Mouse (Mus musculus): ENCODE data around the gene Ell2. TPM values are rescaled to one million over a fixed set of nuclear protein-coding genes. Genes with fewer than 3 reads are reported as not detected.

Ell2 gene
- polyA plus RNA-seq (2016; fragmentation: Nextera tagmentation; extraction: Ambion mirVana) = 7.4 and 9.6 TPM in 2 replicates

GRCm38 (mm10) chr13:75706457-75706856 lies at the start of gene Ell2:
TSS of gene Ell2 (plus strand) at chr13:75706757.
- H3K4me1 ChIP-seq (replicated peaks) = peaks cover 10% of the 10 kb centered on the region
- H3K4me2 ChIP-seq = peak within 1 kb of the TSS; percentile 72
- 94% methylated on average over 1 of the region's 1 CpGs for WGBS
- no peaks in the 10 kb centered on the region for H3K36me3 ChIP-seq
- H3K4me3 ChIP-seq (replicated peaks) = peak within 1 kb of the TSS; percentile 80
- H3K27ac ChIP-seq = peak within 1 kb of the TSS; percentile 80
- ATAC-seq (ENCODE audit: insufficient number of reproducible peaks, insufficient read depth, low FRiP score, low TSS enrichment, low read depth) = no peak
- H3K9me3 ChIP-seq = no peaks in the 10 kb centered on the region
- peaks cover 10% of the 10 kb centered on the region for H3K27me3 ChIP-seq
- H3K9ac ChIP-seq (replicated peaks) = peak within 1 kb of the TSS; percentile 83

- 40% methylated on average over 3 of the region's 3 CpGs for WGBS
Observed at GRCm38 (mm10) chr13:75685438-75685837, 21.1 kb upstream of the Ell2 start.

GRCm38 (mm10) chr13:75686995-75687394 lies 19.6 kb upstream of the Ell2 start:
- Histone ChIP-seq H3K27me3 (no peaks in the 10 kb centered on the region), H3K9me3 (no peaks in the 10 kb centered on the region)
- WGBS = 66% methylated on average over 4 of the region's 4 CpGs

More at GRCm38 (mm10) chr13:75685438-75685837, 21.1 kb upstream of the Ell2 start:
- Histone ChIP-seq H3K9me3 (no peaks in the 10 kb centered on the region), H3K4me1 (replicated peaks) (no peaks in the 10 kb centered on the region; the same call in 1 of the 2 replicates), H3K9ac (replicated peaks) (no peak overlapping the region), H3K36me3 (no peaks in the 10 kb centered on the region), H3K27me3 (no peaks in the 10 kb centered on the region), H3K27ac (no peak overlapping the region), H3K4me2 (no peak overlapping the region), H3K4me3 (replicated peaks) (no peak overlapping the region)
- ATAC-seq (ENCODE audit: insufficient number of reproducible peaks, insufficient read depth, low FRiP score, low TSS enrichment, low read depth) = no peak

GRCm38 (mm10) chr13:75691625-75692024 lies 14.9 kb upstream of the Ell2 start:
- Histone ChIP-seq H3K36me3 (no peaks in the 10 kb centered on the region), H3K4me1 (replicated peaks) (no peaks in the 10 kb centered on the region), H3K27me3 (no peaks in the 10 kb centered on the region), H3K4me3 (replicated peaks) (no peak overlapping the region), H3K4me2 (no peak overlapping the region), H3K9me3 (no peaks in the 10 kb centered on the region), H3K27ac (no peak overlapping the region), H3K9ac (replicated peaks) (no peak overlapping the region)
- ATAC-seq (ENCODE audit: insufficient number of reproducible peaks, insufficient read depth, low FRiP score, low TSS enrichment, low read depth) = no peak

More at GRCm38 (mm10) chr13:75686995-75687394, 19.6 kb upstream of the Ell2 start:
- H3K4me2 ChIP-seq = no peak overlapping the region
- H3K36me3 ChIP-seq = no peaks in the 10 kb centered on the region
- no peak for ATAC-seq (ENCODE audit: insufficient number of reproducible peaks, insufficient read depth, low FRiP score, low TSS enrichment, low read depth)
- H3K27ac ChIP-seq = no peak overlapping the region
- H3K4me3 ChIP-seq (replicated peaks) = no peak overlapping the region
- no peak overlapping the region for H3K9ac ChIP-seq (replicated peaks)
- no peaks in the 10 kb centered on the region; the same call in 1 of the 2 replicates for H3K4me1 ChIP-seq (replicated peaks)

- Histone ChIP-seq H3K9ac (replicated peaks) (no peak overlapping the region), H3K4me3 (replicated peaks) (no peak overlapping the region), H3K27me3 (no peaks in the 10 kb centered on the region), H3K4me2 (no peak overlapping the region), H3K27ac (no peak overlapping the region), H3K9me3 (no peaks in the 10 kb centered on the region), H3K4me1 (replicated peaks) (no peaks in the 10 kb centered on the region), H3K36me3 (no peaks in the 10 kb centered on the region)
- ATAC-seq (ENCODE audit: insufficient number of reproducible peaks, insufficient read depth, low FRiP score, low TSS enrichment, low read depth) = no peak
Observed at GRCm38 (mm10) chr13:75693081-75693480, 13.5 kb upstream of the Ell2 start.

GRCm38 (mm10) chr13:75702814-75703213 lies 3.7 kb upstream of the Ell2 start:
- 49% methylated on average over 5 of the region's 5 CpGs for WGBS
- ATAC-seq (ENCODE audit: insufficient number of reproducible peaks, insufficient read depth, low FRiP score, low TSS enrichment, low read depth) = no peak

GRCm38 (mm10) chr13:75706882-75707816 lies 592 bp downstream of the Ell2 start:
- H3K4me1 ChIP-seq (replicated peaks) = peaks cover 10% of the 10 kb centered on the region
- peak overlapping the region; percentile 72 for H3K4me2 ChIP-seq
- peak overlapping the region; percentile 83 for H3K9ac ChIP-seq (replicated peaks)
- peaks cover 10% of the 10 kb centered on the region for H3K27me3 ChIP-seq
- WGBS = 6% methylated on average over 63 of the region's 64 CpGs
- peak; percentile 100 for ATAC-seq (ENCODE audit: insufficient number of reproducible peaks, insufficient read depth, low FRiP score, low TSS enrichment, low read depth)
- peak overlapping the region; percentile 80 for H3K4me3 ChIP-seq (replicated peaks)
- no peaks in the 10 kb centered on the region for H3K9me3 ChIP-seq
- H3K27ac ChIP-seq = peak overlapping the region; percentile 80
- H3K36me3 ChIP-seq = no peaks in the 10 kb centered on the region

More at GRCm38 (mm10) chr13:75702814-75703213, 3.7 kb upstream of the Ell2 start:
- Histone ChIP-seq H3K4me3 (replicated peaks) (no peak overlapping the region), H3K9me3 (no peaks in the 10 kb centered on the region), H3K9ac (replicated peaks) (no peak overlapping the region), H3K27ac (no peak overlapping the region), H3K4me1 (replicated peaks) (no peaks in the 10 kb centered on the region), H3K36me3 (no peaks in the 10 kb centered on the region), H3K4me2 (no peak overlapping the region), H3K27me3 (no peaks in the 10 kb centered on the region)

GRCm38 (mm10) chr13:75707821-75708636 lies 1.5 kb downstream of the Ell2 start:
- Histone ChIP-seq H3K27me3 (peaks cover 10% of the 10 kb centered on the region), H3K27ac (peak overlapping the region; percentile 80), H3K9me3 (no peaks in the 10 kb centered on the region), H3K4me2 (peak overlapping the region; percentile 72), H3K4me1 (replicated peaks) (peaks cover 10% of the 10 kb centered on the region), H3K4me3 (replicated peaks) (peak overlapping the region; percentile 80), H3K9ac (replicated peaks) (peak overlapping the region; percentile 83), H3K36me3 (no peaks in the 10 kb centered on the region)
- WGBS = under 1% methylated on average over 73 of the region's 83 CpGs
- ATAC-seq (ENCODE audit: insufficient number of reproducible peaks, insufficient read depth, low FRiP score, low TSS enrichment, low read depth) = peak; percentile 62

- peaks cover 10% of the 10 kb centered on the region for H3K4me1 ChIP-seq (replicated peaks)
- H3K36me3 ChIP-seq = no peaks in the 10 kb centered on the region
- H3K27ac ChIP-seq = peak overlapping the region; percentile 80; the same call in 1 of the 2 replicates
- H3K9ac ChIP-seq (replicated peaks) = peak overlapping the region; percentile 83
- H3K9me3 ChIP-seq = no peaks in the 10 kb centered on the region
- H3K27me3 ChIP-seq = peaks cover 10% of the 10 kb centered on the region
- peak overlapping the region; percentile 80 for H3K4me3 ChIP-seq (replicated peaks)
- 6% methylated on average over 8 of the region's 8 CpGs for WGBS
- ATAC-seq (ENCODE audit: insufficient number of reproducible peaks, insufficient read depth, low FRiP score, low TSS enrichment, low read depth) = no peak
- H3K4me2 ChIP-seq = peak overlapping the region; percentile 72
Observed at GRCm38 (mm10) chr13:75708637-75709002, 2.1 kb downstream of the Ell2 start.

- H3K27me3 ChIP-seq = peaks cover 10% of the 10 kb centered on the region
- 36% methylated on average over 4 of the region's 4 CpGs for WGBS
Observed at GRCm38 (mm10) chr13:75709026-75709778, 2.6 kb downstream of the Ell2 start.

More at GRCm38 (mm10) chr13:75709026-75709778, 2.6 kb downstream of the Ell2 start:
- Histone ChIP-seq H3K4me2 (peak overlapping the region; percentile 72), H3K9me3 (no peaks in the 10 kb centered on the region), H3K36me3 (no peaks in the 10 kb centered on the region), H3K4me1 (replicated peaks) (peaks cover 10% of the 10 kb centered on the region), H3K4me3 (replicated peaks) (peak overlapping the region; percentile 80), H3K9ac (replicated peaks) (no peak overlapping the region), H3K27ac (no peak overlapping the region)
- ATAC-seq (ENCODE audit: insufficient number of reproducible peaks, insufficient read depth, low FRiP score, low TSS enrichment, low read depth) = no peak
